Mouse (Mus musculus) spleen, adult 18-20 months (tissue): Measurements from ENCODE around the gene Twistnb.

Source experiments
- DNase-seq, 2 experiments: peaks; one replicate each; pipeline ENCODE4 v3.0.0; 2022; ENCODE audit warnings: mixed read lengths in 2 of 2

Gene Twistnb

GRCm38 (mm10) chr12:33429387-33430160 lies at the start of gene Twistnb:
Gene Twistnb (plus strand): TSS chr12:33429635.
- peak; percentile 91 to 98 for DNase-seq

DNA sequence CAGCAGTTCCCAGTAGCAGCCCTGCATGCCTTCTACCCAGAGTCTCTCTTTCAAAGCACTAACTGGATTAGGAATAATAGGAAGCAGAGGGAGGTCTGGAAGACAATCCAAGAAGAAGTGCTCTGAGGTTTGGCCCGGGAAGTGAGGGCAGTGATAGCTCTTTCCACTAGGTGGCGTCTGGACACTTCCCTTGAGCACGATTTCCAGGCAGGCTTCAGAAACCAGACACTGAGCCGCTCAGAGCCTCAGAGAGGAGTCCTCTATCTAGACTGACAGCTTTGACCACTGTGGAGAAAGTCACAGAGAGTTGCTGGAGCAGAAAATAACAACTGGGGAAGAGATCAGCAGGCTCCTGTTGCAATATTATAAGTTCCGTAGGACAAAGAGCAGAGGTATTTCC lies 40.6 kb upstream of the Twistnb start:
- peak; percentile 12 to 56 for DNase-seq

GRCm38 (mm10) chr12:33390844-33391560 lies 38.4 kb upstream of the Twistnb start:
- no peak for DNase-seq

- DNase-seq = no peak
These were observed 34.4 kb upstream of the Twistnb start, which contains the start of gene Efcab10 for GRCm38 (mm10) chr12:33394804-33395623. Gene Efcab10 (plus strand): TSS chr12:33394854.

GRCm38 (mm10) chr12:33403265-33403693 lies 26.2 kb upstream of the Twistnb start:
- no peak for DNase-seq

DNA sequence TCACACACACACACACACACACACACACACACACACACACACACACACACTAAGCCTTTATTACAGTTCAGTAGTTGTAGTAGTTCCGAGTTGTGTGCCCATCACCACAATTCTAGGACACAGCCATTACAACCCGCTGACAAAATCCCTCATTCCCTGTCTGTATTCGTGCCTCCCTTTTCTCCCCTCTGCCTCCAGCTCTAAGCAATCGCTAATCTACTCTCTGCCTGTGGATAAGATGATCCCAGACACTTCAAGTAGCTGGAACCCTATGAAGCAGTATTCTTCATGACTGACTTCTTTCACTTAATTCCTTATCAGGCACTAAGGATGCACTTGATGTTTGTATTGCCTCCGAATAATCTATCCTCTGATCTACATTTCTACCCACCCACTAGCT lies 24.4 kb upstream of the Twistnb start:
- no peak for DNase-seq

DNA sequence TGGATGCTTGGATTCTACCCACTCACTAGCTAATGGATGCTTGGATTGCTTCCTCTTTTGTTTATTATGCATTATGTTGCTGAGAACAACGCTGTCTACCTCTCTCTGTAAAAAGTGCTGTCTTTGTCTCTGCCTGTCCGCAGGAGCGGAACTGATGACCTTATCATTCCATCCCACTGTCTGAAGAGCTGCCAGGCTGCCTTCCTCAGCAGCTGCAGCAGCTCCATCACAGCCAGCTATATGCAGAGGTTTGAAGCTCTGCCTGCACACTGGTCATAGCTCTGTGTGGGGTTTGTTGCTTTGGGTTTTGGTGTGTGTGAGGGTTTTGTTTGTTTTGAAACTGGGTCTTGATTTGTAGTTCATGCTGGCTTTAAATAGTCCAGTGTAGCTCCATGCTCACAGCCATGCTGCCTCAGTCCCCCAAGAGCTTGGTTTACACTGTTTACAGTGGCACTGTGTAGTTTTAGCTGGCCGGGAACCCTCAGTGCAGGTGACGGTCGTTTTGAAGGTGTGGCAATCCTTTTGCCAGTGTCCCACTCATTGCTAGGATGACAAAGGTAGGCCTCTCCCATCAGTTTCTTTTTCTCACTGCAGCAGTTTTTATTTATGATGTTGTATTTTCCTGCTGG lies 23.9 kb upstream of the Twistnb start:
- no peak for DNase-seq

GRCm38 (mm10) chr12:33411580-33412151 lies 17.8 kb upstream of the Twistnb start:
- no peak for DNase-seq

DNA sequence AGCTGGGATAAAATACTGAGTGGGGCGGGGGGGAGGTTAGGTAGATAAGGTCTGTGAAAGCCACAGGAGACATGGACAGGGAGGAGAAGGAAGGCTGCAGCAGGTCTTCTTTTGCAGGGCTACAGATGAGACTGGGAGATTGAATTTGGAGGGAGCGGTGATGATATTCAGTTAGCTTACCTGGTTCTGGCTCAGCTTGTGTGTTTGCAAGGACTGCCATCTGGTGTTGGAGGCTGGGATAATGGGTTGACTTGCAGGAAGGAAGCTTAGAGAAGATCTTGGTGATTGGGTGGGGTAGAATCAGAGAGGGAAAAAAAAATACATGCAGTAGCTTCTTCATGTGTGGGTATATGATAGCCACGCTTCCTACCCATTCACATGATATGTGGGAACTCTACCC lies 5.1 kb upstream of the Twistnb start:
- no peak for DNase-seq

- DNase-seq = no peak
These were observed 2.1 kb upstream of the Twistnb start for GRCm38 (mm10) chr12:33427293-33427692.

- DNase-seq = no peak
These were observed 1.7 kb upstream of the Twistnb start for GRCm38 (mm10) chr12:33427726-33428125.

- DNase-seq = peak in 1 of 2 experiments; percentile 33
These were observed 4.4 kb downstream of the Twistnb start for GRCm38 (mm10) chr12:33433812-33434211.

DNA sequence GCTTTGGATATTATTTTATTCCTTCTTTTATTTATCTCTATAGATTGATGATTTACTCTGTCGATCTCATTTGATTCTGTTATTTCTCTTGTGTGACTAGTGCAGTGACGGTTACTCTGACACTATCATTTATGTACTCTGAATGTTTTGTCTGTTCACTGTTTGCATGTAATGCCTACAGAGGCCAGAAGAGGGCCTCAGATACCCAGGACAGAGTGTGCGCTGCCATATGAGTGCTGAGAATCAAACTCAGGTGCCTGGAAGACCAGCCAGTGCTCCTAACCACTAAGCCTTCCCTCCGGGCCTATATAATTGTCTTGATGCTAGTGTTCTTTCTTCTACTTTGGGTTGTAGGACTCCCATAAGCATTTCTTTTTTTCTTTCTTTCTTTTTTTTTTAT lies 5.3 kb downstream of the Twistnb start:
- no peak for DNase-seq

DNA sequence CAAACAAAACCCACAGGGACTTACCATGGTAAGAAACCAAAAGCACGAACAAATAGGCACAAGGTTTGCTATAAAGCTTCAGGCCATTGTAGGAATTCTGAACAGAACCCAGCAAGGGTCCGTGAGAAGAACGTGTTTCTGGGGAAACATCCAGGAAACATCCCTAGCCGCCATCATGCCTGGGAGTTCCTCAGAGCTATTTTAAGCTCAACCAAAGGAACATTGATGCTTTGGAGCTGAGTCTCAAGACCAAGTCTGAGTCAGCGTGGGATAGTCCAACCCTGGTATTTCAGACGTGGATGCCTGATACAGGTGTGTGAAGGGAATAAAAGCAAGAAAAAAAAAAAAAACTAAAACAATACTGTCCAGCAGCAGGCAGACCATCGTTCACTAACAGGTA lies 26.0 kb downstream of the Twistnb start:
- DNase-seq = no peak

- DNase-seq = no peak
These were observed 26.8 kb downstream of the Twistnb start for GRCm38 (mm10) chr12:33456242-33456641.

DNA sequence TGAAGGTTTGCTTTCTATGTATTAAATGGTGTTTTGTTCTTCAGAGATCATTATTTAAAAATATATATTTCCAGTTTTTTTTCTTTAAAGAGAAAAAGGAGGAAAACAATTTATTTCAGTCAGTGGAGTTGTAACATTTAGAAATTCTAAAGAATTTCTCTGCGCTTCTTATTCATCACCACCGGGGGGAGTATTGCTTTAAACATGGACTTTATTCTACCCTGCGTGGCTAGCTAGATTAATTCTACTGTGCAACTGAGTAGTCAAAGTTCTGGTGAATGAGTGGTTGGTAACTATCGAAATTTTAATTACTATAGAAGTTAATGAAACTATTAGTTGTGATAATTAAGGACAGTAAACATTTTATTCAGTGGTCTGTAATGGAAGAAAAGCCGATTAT lies 51.5 kb downstream of the Twistnb start:
- no peak for DNase-seq

- DNase-seq = no peak
These were observed 53.5 kb downstream of the Twistnb start for GRCm38 (mm10) chr12:33482931-33483330.
